Mouse (Mus musculus) heart, postnatal 10 days (tissue): ENCODE measurements at regions not wholly inside any gene's neighbourhood (a gene's known extent, or its start where the extent isn't known, plus 50 kb on each side); places are given as distances from the start of the nearest gene placed in this dataset.

Experiments
- DNase-seq, 2 experiments: peaks; one replicate each; pipeline ENCODE4 v3.0.0; 2021
- intact Hi-C: fragments of 180-260 bp; cut with DNase I; formaldehyde crosslinking; loops from one replicate; pipeline ENCODE4 v1.15.1; 2025

- intact Hi-C loops, result no loop called here
Observed at GRCm38 (mm10) chr16:18683556-18683955, 53.8 kb upstream of the Sept5 start.

GRCm38 (mm10) chr16:18686044-18686761, 56.4 kb upstream of the Sept5 start:
- no peak for DNase-seq
- intact Hi-C loops, result no loop called here

More at GRCm38 (mm10) chr16:18683556-18683955, 53.8 kb upstream of the Sept5 start:
- DNase-seq, result no peak

GRCm38 (mm10) chr16:18686916-18687315, 57.2 kb upstream of the Sept5 start:
- intact Hi-C loops, result no loop called here
- DNase-seq, result peak; percentile 93

GRCm38 (mm10) chr16:18687367-18687766, 57.6 kb upstream of the Sept5 start:
- DNase-seq, result peak; percentile 72 to 79
- intact Hi-C loops, result no loop called here

- DNase-seq, result no peak
- intact Hi-C loops, result loop anchor here (5.0 kb wide), 1 partner anchor 162 kb away; no protein-coding TSS in a partner anchor
Observed at GRCm38 (mm10) chr16:18695596-18695995, 65.8 kb upstream of the Sept5 start.

- DNase-seq, result peak; percentile 88 to 93
- intact Hi-C loops, result loop anchor here (1.0 to 5.0 kb wide), 2 partner anchors 103 to 161 kb away; no protein-coding TSS in a partner anchor
Observed at GRCm38 (mm10) chr16:18696074-18696819, 66.5 kb upstream of the Sept5 start.

GRCm38 (mm10) chr16:18696820-18697168, 67.0 kb upstream of the Sept5 start:
- intact Hi-C loops, result loop anchor here (1.0 to 5.0 kb wide), 2 partner anchors 103 to 161 kb away; no protein-coding TSS in a partner anchor
- DNase-seq, result no peak

GRCm38 (mm10) chr16:18704126-18704525, 72.5 kb upstream of the Cldn5 start:
- no peak for DNase-seq
- intact Hi-C loops, result no loop called here

GRCm38 (mm10) chr16:18705028-18705648, 71.5 kb upstream of the Cldn5 start:
- intact Hi-C loops, result no loop called here
- peak; percentile 60 to 68 for DNase-seq

- intact Hi-C loops, result no loop called here
- no peak for DNase-seq
Observed at GRCm38 (mm10) chr16:18711637-18712125, 65.0 kb upstream of the Cldn5 start.

- intact Hi-C loops, result no loop called here
- DNase-seq, result no peak
Observed at GRCm38 (mm10) chr16:18713017-18713416, 63.6 kb upstream of the Cldn5 start.

- no peak for DNase-seq
- intact Hi-C loops, result loop anchor here (5.0 kb wide), 1 partner anchor 82 kb away; no protein-coding TSS in a partner anchor
Observed at GRCm38 (mm10) chr16:18715381-18715780, 61.3 kb upstream of the Cldn5 start.

GRCm38 (mm10) chr16:18718040-18718439, 58.6 kb upstream of the Cldn5 start:
- intact Hi-C loops, result loop anchor here (5.0 kb wide), 1 partner anchor 79 kb away; no protein-coding TSS in a partner anchor
- no peak for DNase-seq

- no peak for DNase-seq
- intact Hi-C loops, result no loop called here
Observed at GRCm38 (mm10) chr16:18720433-18721233, 56.0 kb upstream of the Cldn5 start.

GRCm38 (mm10) chr16:18723186-18723843, 53.3 kb upstream of the Cldn5 start:
- intact Hi-C loops, result no loop called here
- no peak for DNase-seq

GRCm38 (mm10) chr16:18723874-18724273, 52.8 kb upstream of the Cldn5 start:
- no peak for DNase-seq
- intact Hi-C loops, result no loop called here

- intact Hi-C loops, result no loop called here
- DNase-seq, result no peak
Observed at GRCm38 (mm10) chr16:18724706-18725105, 51.9 kb upstream of the Cldn5 start.
